Mouse (Mus musculus): ENCODE measurements at regions not wholly inside any gene's neighbourhood (a gene's known extent, or its start where the extent isn't known, plus 50 kb on each side); places are given as distances from the start of the nearest gene placed in this dataset.

GRCm38 (mm10) chr12:27062511-27063264 is 279.7 kb downstream of the Sox11 start:
- peak; percentile 41 to 57 for DNase-seq (ENCODE audit: low spot score in 2 of 2)

DNA sequence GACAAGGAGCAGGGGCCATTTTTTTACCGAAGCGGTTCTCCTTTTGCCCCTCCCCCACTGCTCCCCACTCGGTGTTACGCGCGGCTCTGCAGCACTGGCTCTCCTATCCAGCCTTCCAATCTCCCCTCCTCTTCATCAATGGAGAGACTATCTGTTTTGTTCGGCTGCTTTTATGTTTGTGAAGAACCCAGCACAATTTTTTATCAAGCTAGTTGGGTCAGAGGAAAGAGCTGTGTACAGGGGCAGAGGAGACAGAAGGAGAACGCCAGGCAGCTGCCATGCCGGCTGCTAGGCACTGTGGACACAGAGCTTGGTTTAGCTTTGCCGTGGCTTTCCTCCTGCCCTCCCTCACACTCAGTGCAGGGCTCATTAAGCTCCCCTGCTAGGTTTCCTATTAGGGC is 280.3 kb downstream of the Sox11 start:
- peak; percentile 51 to 65 for DNase-seq (ENCODE audit: low spot score in 2 of 2)

GRCm38 (mm10) chr12:27060899-27061762 is 281.2 kb downstream of the Sox11 start:
- DNase-seq (ENCODE audit: low spot score in 2 of 2): peak; percentile 58 to 62

DNA sequence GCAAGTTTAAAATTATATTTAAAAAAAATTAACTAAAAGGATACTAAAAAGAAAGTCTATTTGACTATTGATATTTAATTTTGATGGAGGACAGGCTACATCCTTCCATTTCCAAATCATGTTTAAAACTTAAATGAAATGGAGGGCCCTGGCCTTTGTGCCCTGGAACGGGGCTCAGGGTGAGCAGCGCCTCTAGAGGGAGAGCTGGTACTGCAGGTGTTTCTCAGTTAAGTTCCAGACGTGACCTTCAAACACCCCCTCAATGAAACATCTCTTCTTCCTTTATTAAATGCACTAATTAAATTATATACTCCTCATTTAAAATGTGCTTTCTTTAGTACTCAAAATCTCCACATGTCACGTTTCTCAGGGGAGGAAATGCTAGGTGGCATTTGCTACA is 282.5 kb downstream of the Sox11 start:
- peak in 1 of 2 experiments; percentile 59 for DNase-seq (ENCODE audit: low spot score in 2 of 2)

GRCm38 (mm10) chr12:27054411-27054810 is 288.0 kb downstream of the Sox11 start:
- no peak for DNase-seq (ENCODE audit: low spot score in 2 of 2)

DNA sequence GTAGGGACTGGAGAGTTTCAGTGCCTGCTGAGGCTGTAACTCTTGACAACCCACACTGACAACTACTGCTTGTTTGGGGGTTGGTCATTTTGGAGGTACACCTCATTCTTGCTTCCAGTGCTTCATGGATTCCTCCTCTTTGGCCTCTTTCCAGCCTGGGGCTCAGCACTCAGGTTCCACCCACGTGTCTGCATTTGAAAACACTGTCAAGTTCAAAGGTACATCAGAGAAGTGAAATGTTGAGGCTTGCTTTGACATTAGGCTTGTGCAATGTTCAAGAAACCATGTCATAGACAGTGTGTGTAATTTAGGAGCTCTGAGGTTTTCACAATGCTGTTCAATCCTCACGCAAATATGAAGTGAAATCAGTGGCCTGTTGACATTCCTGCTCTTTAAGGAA is 304.5 kb downstream of the Sox11 start:
- DNase-seq (ENCODE audit: low spot score in 2 of 2): no peak

DNA sequence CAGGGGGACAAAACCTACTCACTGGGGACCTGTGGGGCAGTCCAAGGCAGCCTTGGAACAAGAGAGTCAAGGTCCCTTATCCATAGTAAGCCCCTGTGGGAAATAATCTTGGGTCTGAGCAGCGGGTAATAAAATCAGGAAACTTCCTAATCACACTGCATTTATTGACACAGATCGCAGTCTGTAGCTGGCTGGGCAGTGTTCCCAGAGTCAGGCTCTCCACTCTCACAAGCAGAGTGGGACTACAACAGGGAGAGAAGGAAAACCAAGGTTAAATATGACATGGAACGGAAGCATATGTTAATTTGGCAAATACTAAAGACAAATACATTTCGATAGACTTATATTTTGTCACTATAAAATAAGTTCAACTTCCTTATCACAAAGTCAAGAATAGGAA is 322.6 kb downstream of the Sox11 start:
- peak in 1 of 2 experiments; percentile 26 for DNase-seq (ENCODE audit: low spot score in 2 of 2)

GRCm38 (mm10) chr12:27018366-27018765 is 324.0 kb downstream of the Sox11 start:
- no peak for DNase-seq (ENCODE audit: low spot score in 2 of 2)

- DNase-seq (ENCODE audit: low spot score in 2 of 2): peak; percentile 26 to 58
These were observed 343.1 kb downstream of the Sox11 start for GRCm38 (mm10) chr12:26999287-26999686.

GRCm38 (mm10) chr12:26976284-26977065 is 365.9 kb downstream of the Sox11 start:
- DNase-seq (ENCODE audit: low spot score in 2 of 2): no peak

DNA sequence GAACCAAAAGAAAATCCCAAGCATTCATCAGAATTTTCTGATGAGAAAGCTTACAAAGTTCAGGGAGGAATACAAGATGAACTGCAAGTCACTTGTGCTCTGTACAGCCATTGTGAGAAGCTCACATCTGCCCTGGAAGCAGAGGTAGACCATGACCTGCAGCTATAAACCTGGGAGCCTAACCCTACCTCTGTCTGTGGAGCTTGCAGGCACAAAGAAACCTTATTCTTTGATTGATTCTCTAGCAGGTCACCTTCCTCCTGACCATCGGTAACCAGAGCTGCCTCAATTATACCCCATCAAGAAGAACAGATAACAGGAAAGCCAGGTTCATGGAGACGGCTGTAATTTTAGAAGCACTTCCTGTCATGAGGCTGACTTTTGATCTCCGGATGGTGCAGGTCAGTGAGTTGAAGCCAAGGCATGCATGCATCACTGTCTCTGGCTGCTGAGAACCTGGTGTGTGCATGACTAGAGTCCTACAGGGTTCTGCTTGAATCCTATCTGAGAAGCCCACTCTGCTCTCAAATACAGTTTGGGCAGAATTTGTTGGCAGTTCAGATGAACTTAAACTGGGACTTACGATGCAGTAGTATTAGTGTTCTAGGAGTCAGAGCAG is 369.8 kb downstream of the Sox11 start:
- no peak for DNase-seq (ENCODE audit: low spot score in 2 of 2)

GRCm38 (mm10) chr12:26967018-26967737 is 375.2 kb downstream of the Sox11 start:
- DNase-seq (ENCODE audit: low spot score in 2 of 2): no peak

DNA sequence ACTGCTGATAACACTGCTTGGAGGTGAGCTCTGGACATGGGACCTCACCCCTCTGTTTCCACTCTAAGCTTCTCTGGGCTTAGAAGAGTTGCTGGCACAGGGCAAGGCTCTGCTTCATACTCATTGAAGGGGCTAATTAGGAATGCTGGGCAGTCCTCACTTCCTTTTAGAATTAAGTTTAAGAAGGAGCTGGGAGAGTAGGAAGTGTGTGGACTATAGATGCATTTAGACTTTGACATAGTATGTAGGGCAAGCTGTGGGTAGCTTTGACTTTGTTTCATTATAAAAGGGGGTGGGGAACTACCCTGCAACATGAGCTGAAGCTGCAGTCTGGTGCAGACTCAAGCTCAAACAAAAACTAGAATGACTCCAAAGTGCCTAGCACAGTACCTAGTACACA is 378.5 kb downstream of the Sox11 start:
- DNase-seq (ENCODE audit: low spot score in 2 of 2): no peak

GRCm38 (mm10) chr12:26939831-26940230 is 402.5 kb downstream of the Sox11 start:
- DNase-seq (ENCODE audit: low spot score in 2 of 2): no peak

GRCm38 (mm10) chr12:26937836-26938235 is 404.5 kb downstream of the Sox11 start:
- DNase-seq (ENCODE audit: low spot score in 2 of 2): no peak

DNA sequence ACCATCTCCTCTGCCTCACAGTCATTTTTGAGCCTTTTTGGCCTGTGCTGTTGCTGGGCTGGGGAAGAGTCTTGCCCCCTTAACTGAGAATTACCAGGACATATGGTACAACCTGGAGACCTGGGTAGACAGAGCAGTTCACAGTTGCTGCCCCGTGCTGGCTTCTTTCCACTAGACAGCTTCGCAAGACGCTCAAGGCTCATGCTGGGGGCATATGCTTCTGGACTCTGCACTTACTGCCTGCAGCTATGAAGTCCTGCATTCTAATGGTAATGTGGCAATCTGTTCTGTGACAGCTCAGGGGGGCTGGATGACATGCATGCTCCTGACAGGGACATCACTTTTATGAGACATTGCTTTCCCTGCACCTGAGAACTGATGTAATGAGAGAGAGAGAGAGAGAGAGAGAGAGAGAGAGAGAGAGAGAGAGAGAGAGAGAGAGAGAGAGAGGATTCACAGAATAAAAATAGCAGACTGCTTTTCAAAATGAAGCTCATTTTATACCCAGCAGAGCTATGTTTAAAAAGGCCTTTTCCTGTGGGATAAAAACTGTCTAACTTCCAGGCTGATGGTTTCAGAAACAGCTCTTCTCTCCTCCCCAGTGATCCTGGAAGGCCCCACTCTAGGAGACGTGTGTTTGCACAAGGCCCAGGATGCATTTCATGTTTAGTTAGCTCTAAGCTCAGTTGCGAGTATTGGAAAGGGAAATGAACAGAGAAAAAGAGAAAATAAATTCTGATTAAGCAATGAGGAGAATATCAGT is 405.5 kb downstream of the Sox11 start:
- DNase-seq (ENCODE audit: low spot score in 2 of 2): no peak

- DNase-seq (ENCODE audit: low spot score in 2 of 2): no peak
These were observed 412.1 kb downstream of the Sox11 start for GRCm38 (mm10) chr12:26930155-26930867.

DNA sequence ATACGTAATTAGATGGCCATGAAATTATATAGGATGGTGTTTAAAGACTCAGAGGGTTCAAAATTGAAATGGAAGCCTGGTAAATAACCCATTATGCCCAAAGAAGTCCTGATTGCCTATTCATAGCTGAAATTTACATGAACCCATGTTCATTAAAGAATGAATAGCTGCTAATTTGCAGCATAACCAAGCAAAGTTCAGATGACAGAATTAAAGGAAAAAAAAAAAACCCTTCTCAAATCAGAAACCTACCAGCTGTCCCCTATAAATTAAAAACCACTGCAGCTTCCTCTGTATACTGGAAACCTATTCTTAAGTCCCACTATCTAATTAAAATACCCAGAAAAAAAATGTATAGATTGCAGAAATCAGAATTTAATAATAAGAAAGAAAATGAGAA is 436.2 kb downstream of the Sox11 start:
- DNase-seq (ENCODE audit: low spot score in 2 of 2): no peak

GRCm38 (mm10) chr12:26903894-26904272 is 434.9 kb downstream of the Cmpk2 start:
- no peak for DNase-seq (ENCODE audit: low spot score in 2 of 2)
